Mouse (Mus musculus) lung, embryonic 14.5 days (tissue): ENCODE results near the gene Man2a2. TPM values are rescaled to one million over a fixed set of nuclear protein-coding genes. Genes with fewer than 3 reads are reported as not detected.
"Not testable (repeated sequence)": the region's sequence is repeated elsewhere in the genome, so short reads cannot be mapped to it uniquely, and the experiment has no call there.

Experiments used
- ATAC-seq: fragments of 200-750 bp; cut with Nextera tagmentation; 2 replicates; pipeline ENCODE4 v1.8.0; 2017; ENCODE audit warnings: mild to moderate bottlenecking, moderate TSS enrichment, moderate library complexity; ENCODE audit not compliant: insufficient read depth
- DNase-seq: peaks from one replicate; pipeline ENCODE4 v3.0.0-alpha.2; 2015
- H3K27ac ChIP-seq: fragments of 300-500 bp; sonication (generic); 2 replicates; pipeline ENCODE4 v1.5.1; 2014; ENCODE audit warnings: low read depth, mild to moderate bottlenecking, moderate library complexity
- H3K27me3 ChIP-seq: fragments of 300-500 bp; sonication (generic); 2 replicates; pipeline ENCODE4 v1.6.1; 2014; ENCODE audit warnings: low read length, control low read depth; ENCODE audit not compliant: insufficient read depth
- H3K36me3 ChIP-seq: fragments of 300-500 bp; sonication (generic); 2 replicates; pipeline ENCODE4 v1.6.1; 2014; ENCODE audit warnings: control low read depth; ENCODE audit not compliant: insufficient read depth
- H3K4me1 ChIP-seq: fragments of 300-500 bp; sonication (generic); 2 replicates; pipeline ENCODE4 v1.6.1; 2014; ENCODE audit warnings: antibody characterized with exemption, control low read depth; ENCODE audit not compliant: insufficient read depth
- H3K4me2 ChIP-seq: fragments of 300-500 bp; sonication (generic); 2 replicates; pipeline ENCODE4 v1.6.1; 2014; ENCODE audit warnings: mild to moderate bottlenecking
- H3K4me3 ChIP-seq: fragments of 300-500 bp; sonication (generic); 2 replicates; pipeline ENCODE4 v1.5.1; 2014; ENCODE audit warnings: low read depth, low read length
- H3K9ac ChIP-seq: fragments of 300-500 bp; sonication (generic); 2 replicates; pipeline ENCODE4 v1.6.1; 2014
- H3K9me3 ChIP-seq: fragments of 300-500 bp; sonication (generic); 2 replicates; pipeline ENCODE4 v1.6.1; 2016; ENCODE audit warnings: low read depth, low read length, control low read depth
- CTCF ChIP-seq: IDR thresholded peaks from 2 replicates; pipeline ENCODE4 v1.5.1; 2016; ENCODE audit warnings: antibody characterized with exemption, low read depth
- WGBS: fragments of 180-500 bp; shearing (Covaris S2); extraction: QIAGEN DNeasy Blood & Tissue Kit; methylation state at CpG from one replicate; pipeline ENCODE4 v1.1.7; 2014; 5-methylcytosine and 5-hydroxymethylcytosine counted together
- polyA plus RNA-seq: library from polyadenylated mRNA; unstranded; fragments of >200 nt; fragmentation: Nextera tagmentation; extraction: Ambion mirVana; gene quantifications from 2 replicates; pipeline ENCODE4 v1.2.1, GENCODE M21; 2014

Man2a2 gene
- polyA plus RNA-seq, 1 experiment from 2014 or later, result 23.9 TPM

- 0 out of 2 replicates have a peak overlapping the region, but pooled peaks have one; percentile 94 for H3K9ac ChIP-seq
- no peaks in the 10 kb centered on the region for H3K27me3 ChIP-seq
- H3K4me1 ChIP-seq, result peaks cover 25% of the 10 kb centered on the region
- H3K4me2 ChIP-seq, result peak overlapping the region; percentile 80
- H3K27ac ChIP-seq, result no peak overlapping the region
- H3K9me3 ChIP-seq, result no peaks in the 10 kb centered on the region
- DNase-seq (peak; percentile 59), ATAC-seq (no peak)
- WGBS, result 51% methylated on average over 5 of the region's 5 CpGs
- H3K36me3 ChIP-seq, result peaks cover 29% of the 10 kb centered on the region
- TF ChIP-seq CTCF, result peak; percentile 41; the same call in 1 of the 2 replicates
- no peak overlapping the region; the same call in 1 of the 2 replicates for H3K4me3 ChIP-seq
Observed at GRCm38 (mm10) chr7:80400099-80400498, 28.9 kb upstream of the Man2a2 start.

GRCm38 (mm10) chr7:80398654-80399444 lies 27.7 kb upstream of the Man2a2 start:
- no peak for TF ChIP-seq CTCF
- no peak overlapping the region for H3K4me3 ChIP-seq
- ATAC-seq (no peak), DNase-seq (no peak)
- WGBS, result 70% methylated on average over 9 of the region's 9 CpGs
- peaks cover 25% of the 10 kb centered on the region for H3K4me1 ChIP-seq
- H3K36me3 ChIP-seq, result peaks cover 37% of the 10 kb centered on the region
- no peaks in the 10 kb centered on the region for H3K9me3 ChIP-seq
- no peak overlapping the region for H3K4me2 ChIP-seq
- no peak overlapping the region for H3K27ac ChIP-seq
- no peaks in the 10 kb centered on the region for H3K27me3 ChIP-seq
- no peak overlapping the region for H3K9ac ChIP-seq

- H3K9ac ChIP-seq, result no peak overlapping the region
- peaks cover 46% of the 10 kb centered on the region for H3K36me3 ChIP-seq
- H3K27ac ChIP-seq, result no peak overlapping the region
- no peaks in the 10 kb centered on the region for H3K27me3 ChIP-seq
- H3K4me1 ChIP-seq, result peaks cover 18% of the 10 kb centered on the region
- no peak for TF ChIP-seq CTCF
- no peaks in the 10 kb centered on the region for H3K9me3 ChIP-seq
- no peak overlapping the region for H3K4me3 ChIP-seq
- no peak for ATAC-seq
- no peak for DNase-seq
- H3K4me2 ChIP-seq, result no peak overlapping the region
- 94% methylated on average over 9 of the region's 9 CpGs for WGBS
Observed at GRCm38 (mm10) chr7:80397986-80398385, 26.8 kb upstream of the Man2a2 start.

GRCm38 (mm10) chr7:80396427-80396826 lies 25.3 kb upstream of the Man2a2 start:
- not testable (repeated sequence) for DNase-seq, H3K4me2 ChIP-seq, ATAC-seq, H3K27ac ChIP-seq, H3K4me3 ChIP-seq, H3K9ac ChIP-seq, H3K9me3 ChIP-seq, H3K27me3 ChIP-seq
- H3K36me3 ChIP-seq, result peaks cover 61% of the 10 kb centered on the region
- peak; percentile 40 for TF ChIP-seq CTCF
- WGBS, result 85% methylated on average over 4 of the region's 4 CpGs
- peaks cover 17% of the 10 kb centered on the region for H3K4me1 ChIP-seq

DNA sequence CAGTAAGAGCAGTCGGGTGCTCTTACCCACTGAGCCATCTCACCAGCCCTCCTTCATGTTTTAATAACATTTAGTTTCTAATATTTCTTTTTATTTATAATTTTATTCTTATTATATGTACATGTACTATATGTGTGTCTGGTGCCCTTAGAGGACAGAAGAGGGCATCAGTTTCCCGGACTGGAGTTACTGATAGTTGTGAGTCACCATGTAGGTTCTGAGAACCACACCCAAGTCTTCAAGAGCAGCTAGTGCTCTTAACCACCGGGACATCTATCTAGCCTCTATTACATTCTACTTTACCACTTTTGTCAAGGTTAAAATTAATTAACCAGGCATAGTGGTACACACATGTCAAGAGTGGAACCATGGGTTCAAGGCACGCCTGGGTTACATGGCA lies 23.4 kb upstream of the Man2a2 start:
- no peak for TF ChIP-seq CTCF
- Histone ChIP-seq H3K4me1 (no peaks in the 10 kb centered on the region), H3K9ac (no peak overlapping the region), H3K4me3 (no peak overlapping the region), H3K4me2 (no peak overlapping the region), H3K9me3 (no peaks in the 10 kb centered on the region), H3K27me3 (no peaks in the 10 kb centered on the region), H3K27ac (no peak overlapping the region), H3K36me3 (peaks cover 79% of the 10 kb centered on the region)
- WGBS, result 84% methylated on average over 4 of the region's 4 CpGs
- ATAC-seq, result no peak
- DNase-seq, result no peak

GRCm38 (mm10) chr7:80392119-80392518 lies 20.9 kb upstream of the Man2a2 start:
- no peak for TF ChIP-seq CTCF
- Histone ChIP-seq H3K4me3 (no peak overlapping the region), H3K27ac (no peak overlapping the region), H3K36me3 (peaks cover 75% of the 10 kb centered on the region), H3K4me2 (no peak overlapping the region), H3K9ac (no peak overlapping the region), H3K9me3 (no peaks in the 10 kb centered on the region), H3K27me3 (no peaks in the 10 kb centered on the region), H3K4me1 (peaks cover 4% of the 10 kb centered on the region; the same call in 1 of the 2 replicates)
- ATAC-seq (no peak), DNase-seq (no peak)
- WGBS, result 85% methylated on average over 15 of the region's 15 CpGs

- H3K9ac ChIP-seq, result peak within 1 kb of the TSS; percentile 61
- peak within 1 kb of the TSS; percentile 33 for H3K4me3 ChIP-seq
- peak within 1 kb of the TSS; percentile 78 for H3K27ac ChIP-seq
- no peak for TF ChIP-seq CTCF
- no peaks in the 10 kb centered on the region for H3K9me3 ChIP-seq
- H3K36me3 ChIP-seq, result peaks cover 39% of the 10 kb centered on the region
- peaks cover 4% of the 10 kb centered on the region; the same call in 1 of the 2 replicates for H3K4me1 ChIP-seq
- peak; percentile 59 for DNase-seq
- 17% methylated on average over 33 of the region's 33 CpGs for WGBS
- no peaks in the 10 kb centered on the region for H3K27me3 ChIP-seq
- peak; percentile 22 for ATAC-seq
- peak within 1 kb of the TSS; percentile 60 for H3K4me2 ChIP-seq
Observed at GRCm38 (mm10) chr7:80387633-80388543, 16.7 kb upstream of the Man2a2 start, which contains the start of gene Fes. Gene Fes, minus strand, starts transcription at chr7:80387946.
